Mouse (Mus musculus) stomach, postnatal 0 days (tissue): ENCODE data around the gene Nprl3. TPM values are rescaled to one million over a fixed set of nuclear protein-coding genes. Genes with fewer than 3 reads are reported as not detected.

Experiments used
- ATAC-seq: fragments of 200-750 bp; cut with Nextera tagmentation; 2 replicates; pipeline ENCODE4 v1.8.0; 2017; ENCODE audit not compliant: low FRiP score, low TSS enrichment
- DNase-seq: peaks from one replicate; pipeline ENCODE4 v3.0.0-alpha.2; 2016; ENCODE audit warnings: low spot score
- H3K27ac ChIP-seq: fragments of 300-500 bp; sonication (generic); replicated peaks from 2 replicates; pipeline ENCODE4 v1.5.1; 2014; ENCODE audit warnings: mild to moderate bottlenecking, control low read depth
- H3K27me3 ChIP-seq: fragments of 300-500 bp; sonication (generic); 2 replicates; pipeline ENCODE4 v1.6.1; 2014; ENCODE audit warnings: low read length; ENCODE audit not compliant: control insufficient read depth, insufficient read depth
- H3K36me3 ChIP-seq: fragments of 300-500 bp; sonication (generic); 2 replicates; pipeline ENCODE4 v1.6.1; 2014; ENCODE audit warnings: low read length, mixed read lengths; ENCODE audit not compliant: control insufficient read depth, insufficient read depth
- H3K4me1 ChIP-seq: fragments of 300-500 bp; sonication (generic); replicated peaks from 2 replicates; pipeline ENCODE4 v1.6.1; 2014; ENCODE audit warnings: antibody characterized with exemption; ENCODE audit not compliant: control insufficient read depth, insufficient read depth
- H3K4me2 ChIP-seq: fragments of 300-500 bp; sonication (generic); replicated peaks from 2 replicates; pipeline ENCODE4 v1.6.1; 2014; ENCODE audit warnings: low read depth, mild to moderate bottlenecking, control low read depth, moderate library complexity
- H3K4me3 ChIP-seq: fragments of 300-500 bp; sonication (generic); 2 replicates; pipeline ENCODE4 v1.5.1; 2014; ENCODE audit warnings: low read depth, low read length, control low read depth
- H3K9ac ChIP-seq: fragments of 300-500 bp; sonication (generic); 2 replicates; pipeline ENCODE4 v1.6.1; 2014; ENCODE audit warnings: mild to moderate bottlenecking, low read length, control low read depth, mixed read lengths
- H3K9me3 ChIP-seq: fragments of 300-500 bp; sonication (generic); 2 replicates; pipeline ENCODE4 v1.6.1; 2016; ENCODE audit warnings: low read length; ENCODE audit not compliant: control insufficient read depth
- CTCF ChIP-seq: IDR thresholded peaks from 2 replicates; pipeline ENCODE4 v1.5.1; 2016; ENCODE audit warnings: antibody characterized with exemption, low read depth, mild to moderate bottlenecking, moderate library complexity
- EP300 ChIP-seq: optimal IDR thresholded peaks from 2 replicates; pipeline ENCODE3; 2016; ENCODE audit warnings: antibody characterized with exemption
- WGBS: fragments of 180-500 bp; shearing (Covaris S2); extraction: QIAGEN DNeasy Blood & Tissue Kit; methylation state at CpG from one replicate; pipeline ENCODE4 v1.1.7; 2014; 5-methylcytosine and 5-hydroxymethylcytosine counted together
- polyA plus RNA-seq: library from polyadenylated mRNA; unstranded; fragments of >200 nt; fragmentation: Nextera tagmentation; extraction: Ambion mirVana; gene quantifications from 2 replicates; pipeline ENCODE4 v1.2.1, GENCODE M21; 2015

Nprl3 gene
- polyA plus RNA-seq, 1 experiment from 2014 or later: 28.2 TPM

DNA sequence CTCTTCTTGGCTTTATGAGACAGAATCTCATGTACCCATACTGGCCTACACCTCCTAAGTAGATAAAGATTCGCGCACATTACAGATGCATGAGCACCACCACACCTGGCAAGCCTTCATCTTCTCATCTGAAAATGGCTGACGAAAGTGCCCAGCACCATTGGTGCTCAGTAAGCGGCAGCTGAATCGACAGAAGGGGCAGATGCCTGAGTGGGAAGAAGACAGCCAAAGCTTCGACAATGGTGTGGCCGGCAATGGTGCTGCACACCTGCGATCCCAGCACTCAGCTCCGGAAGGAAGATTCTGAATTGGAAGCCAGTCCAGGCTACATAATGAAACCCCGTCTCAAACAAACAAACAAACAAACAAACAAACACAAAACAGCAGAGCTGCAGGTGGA lies 48.2 kb downstream of the Nprl3 start:
- H3K4me2 ChIP-seq: no peak overlapping the region; the same call in 1 of the 2 replicates
- H3K4me1 ChIP-seq: peaks cover 10% of the 10 kb centered on the region
- WGBS: 78% methylated on average over 10 of the region's 10 CpGs
- H3K9me3 ChIP-seq: no peaks in the 10 kb centered on the region
- TF ChIP-seq EP300 (no peak), CTCF (no peak)
- H3K36me3 ChIP-seq: peaks cover 6% of the 10 kb centered on the region; the same call in 1 of the 2 replicates
- no peak overlapping the region for H3K27ac ChIP-seq
- H3K4me3 ChIP-seq: no peak overlapping the region
- H3K9ac ChIP-seq: no peak overlapping the region
- DNase-seq (no peak), ATAC-seq (no peak)
- H3K27me3 ChIP-seq: no peaks in the 10 kb centered on the region

DNA sequence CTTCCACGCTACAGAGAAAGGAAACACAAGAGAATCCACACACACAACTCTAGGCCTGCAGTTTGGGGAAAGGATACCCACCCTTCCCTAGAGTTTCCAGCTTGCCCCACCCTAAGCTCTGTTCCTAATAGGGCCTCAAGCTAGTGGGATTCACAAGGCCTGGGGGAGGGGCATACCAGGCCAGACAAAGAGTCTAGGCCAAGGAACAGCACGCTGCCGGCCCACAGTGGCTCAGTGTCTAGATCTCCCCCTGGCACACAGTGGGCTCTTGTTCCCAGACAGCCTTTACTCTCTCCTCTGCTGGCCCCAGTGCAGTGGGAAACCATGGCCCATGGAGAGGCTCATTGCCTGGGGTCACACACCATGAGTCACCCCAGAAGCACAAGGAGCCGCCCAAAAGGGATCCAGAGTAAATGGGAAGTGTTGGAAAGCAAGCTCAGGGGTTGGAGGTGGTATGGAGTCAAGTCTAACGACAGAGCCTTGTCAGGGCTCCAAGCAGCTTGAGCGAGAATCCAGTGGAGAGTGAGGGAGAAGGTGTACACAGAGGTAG lies 48.9 kb downstream of the Nprl3 start:
- Histone ChIP-seq H3K9me3 (no peaks in the 10 kb centered on the region), H3K4me3 (no peak overlapping the region), H3K36me3 (peaks cover 6% of the 10 kb centered on the region; the same call in 1 of the 2 replicates), H3K27me3 (no peaks in the 10 kb centered on the region), H3K4me2 (no peak overlapping the region), H3K4me1 (peaks cover 7% of the 10 kb centered on the region), H3K9ac (peak overlapping the region; percentile 27), H3K27ac (no peak overlapping the region)
- TF ChIP-seq CTCF (no peak), EP300 (no peak)
- no peak for ATAC-seq
- 46% methylated on average over 6 of the region's 6 CpGs for WGBS
- no peak for DNase-seq

DNA sequence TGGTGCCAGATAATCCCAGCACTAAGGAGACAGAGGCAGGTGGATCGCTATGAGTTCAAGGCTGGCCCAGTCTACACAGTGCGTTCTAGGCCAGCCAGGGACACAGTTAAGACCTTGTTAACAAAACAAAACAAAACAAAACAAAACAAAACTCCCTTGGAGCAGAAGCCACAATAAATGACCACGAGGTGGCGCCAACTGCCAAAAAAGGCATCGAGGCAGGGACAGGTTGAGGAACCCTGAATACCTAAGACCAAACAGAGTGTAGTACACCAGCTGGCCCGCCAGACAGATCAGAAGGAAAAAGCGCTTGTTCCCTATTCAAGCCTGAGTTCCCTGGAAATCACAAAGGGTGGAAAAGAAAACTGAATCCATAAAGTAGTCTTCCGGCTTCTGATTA lies 50.7 kb downstream of the Nprl3 start:
- peak; percentile 53 for ATAC-seq
- no peak for TF ChIP-seq EP300
- TF ChIP-seq CTCF: peak; percentile 93
- H3K27ac ChIP-seq: no peak overlapping the region
- 23% methylated on average over 8 of the region's 8 CpGs for WGBS
- H3K9ac ChIP-seq: no peak overlapping the region
- peak; percentile 79 for DNase-seq
- no peak overlapping the region for H3K4me2 ChIP-seq
- no peaks in the 10 kb centered on the region for H3K4me1 ChIP-seq
- H3K9me3 ChIP-seq: no peaks in the 10 kb centered on the region
- no peaks in the 10 kb centered on the region for H3K27me3 ChIP-seq
- no peak overlapping the region for H3K4me3 ChIP-seq
- H3K36me3 ChIP-seq: peaks cover 12% of the 10 kb centered on the region; the same call in 1 of the 2 replicates

GRCm38 (mm10) chr11:32215372-32216162 lies 51.9 kb downstream of the Nprl3 start:
- Histone ChIP-seq H3K9me3 (no peaks in the 10 kb centered on the region), H3K27me3 (no peaks in the 10 kb centered on the region), H3K9ac (no peak overlapping the region), H3K27ac (no peak overlapping the region), H3K4me2 (no peak overlapping the region), H3K4me3 (no peak overlapping the region), H3K4me1 (no peaks in the 10 kb centered on the region), H3K36me3 (peaks cover 21% of the 10 kb centered on the region; the same call in 1 of the 2 replicates)
- 89% methylated on average over 18 of the region's 18 CpGs for WGBS
- TF ChIP-seq EP300 (no peak), CTCF (no peak)
- ATAC-seq: no peak
- DNase-seq: no peak

DNA sequence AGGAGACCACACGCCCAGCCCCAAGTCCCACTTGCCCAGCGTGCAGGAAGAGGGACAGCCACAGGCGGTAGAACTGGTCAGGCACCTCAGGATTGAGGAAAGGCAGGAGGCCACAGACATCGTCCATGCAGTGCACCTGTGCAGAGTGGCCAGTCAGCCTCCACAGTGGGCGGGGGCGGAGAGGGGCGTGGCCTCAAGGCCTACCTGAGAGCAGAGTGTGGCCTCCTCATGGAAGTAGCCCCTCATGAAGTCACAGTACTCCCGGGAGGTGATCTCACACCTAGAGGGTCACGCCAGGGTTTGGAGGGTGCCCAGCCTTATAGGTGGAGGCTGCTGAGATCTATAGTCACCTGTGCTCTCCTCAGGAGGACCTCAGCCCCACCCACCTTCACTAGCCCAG lies 56.9 kb downstream of the Nprl3 start:
- peak; percentile 66 for ATAC-seq
- no peak overlapping the region for H3K4me3 ChIP-seq
- 78% methylated on average over 9 of the region's 9 CpGs for WGBS
- TF ChIP-seq EP300 (no peak), CTCF (no peak)
- no peak overlapping the region for H3K4me2 ChIP-seq
- H3K4me1 ChIP-seq: 0 out of 2 replicates have a peak, but pooled peaks cover 2% of the 10 kb centered on the region
- H3K36me3 ChIP-seq: peaks cover 23% of the 10 kb centered on the region; the same call in 1 of the 2 replicates
- 0 out of 2 replicates have a peak overlapping the region, but pooled peaks have one; percentile 40 for H3K27ac ChIP-seq
- H3K9me3 ChIP-seq: no peaks in the 10 kb centered on the region
- DNase-seq: peak; percentile 64
- H3K27me3 ChIP-seq: no peaks in the 10 kb centered on the region
- H3K9ac ChIP-seq: no peak overlapping the region
